19 mouse cellular contexts compared by ENCODE assay signal in genomic region chr14:30916516-30916915, GRCm38 (mm10). TPM values are rescaled to one million over a fixed set of nuclear protein-coding genes. Genes with fewer than 3 reads are reported as not detected.
"Had no signal": no experiment of that assay in that cellular context is flagged by ENCODE, and none has a peak within 500 bp of the region (broad histone marks: within the 10 kb centered on the region; RNA-seq: fewer than 3 reads in every experiment).

No protein-coding gene starts in this region.

- DNase-seq: kidney, adult 18-20 months; kidney, postnatal 10 days; kidney, postnatal 4 days; right cerebral cortex, adult 18-20 months; right cerebral cortex, postnatal 25 days; thymus, adult 2 months; thymus, postnatal 25 days had no signal

- H3K27ac ChIP-seq: layer of hippocampus, adult 2 months; limb, embryonic 10.5 days; liver, embryonic 15.5 days; lung, embryonic 15.5 days; macrophage; midbrain, embryonic 12.5 days; neural tube, embryonic 13.5 days had no signal

- H3K27me3 ChIP-seq: liver, embryonic 15.5 days; lung, embryonic 15.5 days; midbrain, embryonic 12.5 days; neural tube, embryonic 13.5 days had no signal

- H3K9ac ChIP-seq: liver, embryonic 15.5 days; lung, embryonic 15.5 days; midbrain, embryonic 12.5 days; neural tube, embryonic 13.5 days had no signal

- H3K4me1 ChIP-seq: limb, embryonic 10.5 days; midbrain, embryonic 12.5 days; neural tube, embryonic 13.5 days had no signal

- H3K4me2 ChIP-seq: liver, embryonic 11.5 days; liver, embryonic 15.5 days; lung, embryonic 15.5 days; midbrain, embryonic 12.5 days; neural tube, embryonic 13.5 days had no signal

- H3K4me3 ChIP-seq: layer of hippocampus, adult 2 months; limb, embryonic 10.5 days; liver, embryonic 15.5 days; lung, embryonic 15.5 days; midbrain, embryonic 12.5 days; neural tube, embryonic 13.5 days had no signal

- H3K9me3 ChIP-seq: limb, embryonic 10.5 days; liver, embryonic 15.5 days; lung, embryonic 15.5 days; midbrain, embryonic 12.5 days; neural tube, embryonic 13.5 days had no signal

- ATAC-seq: midbrain, embryonic 16.5 days had no signal

- H3K36me3 ChIP-seq: limb, embryonic 10.5 days; lung, embryonic 15.5 days; midbrain, embryonic 12.5 days; neural tube, embryonic 13.5 days had no signal

RNA-seq across cellular contexts. Expression of gene Itih3, which starts 7.0 kb away (rescaled TPM):
- polyA plus RNA-seq: limb, embryonic 10.5 days; macrophage had no signal

RNA-seq across cellular contexts. Expression of gene Itih1, which starts 26.6 kb away (rescaled TPM):
- polyA plus RNA-seq: limb, embryonic 10.5 days; macrophage; midbrain, embryonic 12.5 days; midbrain, embryonic 16.5 days; small intestine, adult 2 months; testis, adult 2 months; urinary bladder, adult 2 months had no signal

RNA-seq across cellular contexts. Expression of gene Itih4, which starts 30.2 kb away (rescaled TPM):
- polyA plus RNA-seq: limb, embryonic 10.5 days; macrophage; midbrain, embryonic 12.5 days; midbrain, embryonic 16.5 days; neural tube, embryonic 13.5 days; small intestine, adult 2 months had no signal

RNA-seq across cellular contexts. Expression of gene Mustn1, which starts 37.5 kb away (rescaled TPM):
- polyA plus RNA-seq: macrophage had no signal
